Mouse (Mus musculus): Measurements from ENCODE around the gene Slc7a6os. TPM values are rescaled to one million over a fixed set of nuclear protein-coding genes. Genes with fewer than 3 reads are reported as not detected.
A peak's percentile ranks its signal among the peaks of the same experiment; 100 is the strongest.

The Slc7a6os gene
- polyA plus RNA-seq, 1 experiment from 2014 or later = 33.1 TPM

- Histone ChIP-seq H3K27me3 (ENCODE audit: control insufficient read depth, insufficient read depth, low read depth, low read length) (no peaks in the 10 kb centered on the region), H3K4me2 (ENCODE audit: low read length) (peak overlapping the region; percentile 67), H3K36me3 (ENCODE audit: control insufficient read depth, insufficient read depth, low read length) (no peaks in the 10 kb centered on the region), H3K4me3 (ENCODE audit: low read depth, low read length) (peak overlapping the region; percentile 79), H3K9me3 (replicated peaks; ENCODE audit: control insufficient read depth, low read length, poor library complexity, severe bottlenecking) (no peaks in the 10 kb centered on the region), H3K4me1 (ENCODE audit: control insufficient read depth, insufficient read depth, low read length) (peaks cover 12% of the 10 kb centered on the region), H3K27ac (ENCODE audit: low read length) (peak overlapping the region; percentile 94), H3K9ac (ENCODE audit: low read depth, low read length) (peak overlapping the region; percentile 71)
- ATAC-seq = peak; percentile 80
- WGBS = 2% methylated on average over 50 of the region's 54 CpGs
Measured at GRCm38 (mm10) chr8:106169017-106169933, 41.5 kb downstream of the Slc7a6os start.

- peak within 1 kb of the TSS; percentile 79 for H3K4me3 ChIP-seq (ENCODE audit: low read depth, low read length)
- no peaks in the 10 kb centered on the region for H3K27me3 ChIP-seq (ENCODE audit: control insufficient read depth, insufficient read depth, low read depth, low read length)
- ATAC-seq = peak; percentile 91
- peak within 1 kb of the TSS; percentile 71 for H3K9ac ChIP-seq (ENCODE audit: low read depth, low read length)
- under 1% methylated on average over 54 of the region's 59 CpGs for WGBS
- no peaks in the 10 kb centered on the region for H3K9me3 ChIP-seq (replicated peaks; ENCODE audit: control insufficient read depth, low read length, poor library complexity, severe bottlenecking)
- peak within 1 kb of the TSS; percentile 94 for H3K27ac ChIP-seq (ENCODE audit: low read length)
- H3K4me1 ChIP-seq (ENCODE audit: control insufficient read depth, insufficient read depth, low read length) = peaks cover 12% of the 10 kb centered on the region
- peaks cover 5% of the 10 kb centered on the region; the same call in 1 of the 2 replicates for H3K36me3 ChIP-seq (ENCODE audit: control insufficient read depth, insufficient read depth, low read length)
- H3K4me2 ChIP-seq (ENCODE audit: low read length) = peak within 1 kb of the TSS; percentile 67
Measured at GRCm38 (mm10) chr8:106168356-106169016, 42.2 kb downstream of the Slc7a6os start, which contains the start of gene Slc7a6. Gene Slc7a6 (plus strand): TSS chr8:106168857.

GRCm38 (mm10) chr8:106165460-106165859, 45.3 kb downstream of the Slc7a6os start:
- peaks cover 24% of the 10 kb centered on the region for H3K36me3 ChIP-seq (ENCODE audit: control insufficient read depth, insufficient read depth, low read length)
- ATAC-seq = no peak
- no peak overlapping the region for H3K4me3 ChIP-seq (ENCODE audit: low read depth, low read length)
- no peak overlapping the region for H3K9ac ChIP-seq (ENCODE audit: low read depth, low read length)
- H3K27ac ChIP-seq (ENCODE audit: low read length) = no peak overlapping the region
- peaks cover 12% of the 10 kb centered on the region for H3K4me1 ChIP-seq (ENCODE audit: control insufficient read depth, insufficient read depth, low read length)
- H3K9me3 ChIP-seq (replicated peaks; ENCODE audit: control insufficient read depth, low read length, poor library complexity, severe bottlenecking) = no peaks in the 10 kb centered on the region
- no peak overlapping the region for H3K4me2 ChIP-seq (ENCODE audit: low read length)
- H3K27me3 ChIP-seq (ENCODE audit: control insufficient read depth, insufficient read depth, low read depth, low read length) = no peaks in the 10 kb centered on the region
- WGBS = 49% methylated on average over 4 of the region's 4 CpGs

GRCm38 (mm10) chr8:106163251-106163650, 47.5 kb downstream of the Slc7a6os start:
- Histone ChIP-seq H3K4me3 (ENCODE audit: low read depth, low read length) (no peak overlapping the region), H3K27ac (ENCODE audit: low read length) (no peak overlapping the region), H3K36me3 (ENCODE audit: control insufficient read depth, insufficient read depth, low read length) (peaks cover 28% of the 10 kb centered on the region), H3K4me1 (ENCODE audit: control insufficient read depth, insufficient read depth, low read length) (peaks cover 7% of the 10 kb centered on the region), H3K9me3 (replicated peaks; ENCODE audit: control insufficient read depth, low read length, poor library complexity, severe bottlenecking) (no peaks in the 10 kb centered on the region), H3K27me3 (ENCODE audit: control insufficient read depth, insufficient read depth, low read depth, low read length) (no peaks in the 10 kb centered on the region), H3K9ac (ENCODE audit: low read depth, low read length) (no peak overlapping the region), H3K4me2 (ENCODE audit: low read length) (no peak overlapping the region)
- 93% methylated on average over 9 of the region's 9 CpGs for WGBS
- ATAC-seq = no peak

GRCm38 (mm10) chr8:106159876-106160275, 50.9 kb downstream of the Slc7a6os start:
- Histone ChIP-seq H3K4me2 (ENCODE audit: low read length) (no peak overlapping the region), H3K9me3 (replicated peaks; ENCODE audit: control insufficient read depth, low read length, poor library complexity, severe bottlenecking) (no peaks in the 10 kb centered on the region), H3K4me3 (ENCODE audit: low read depth, low read length) (no peak overlapping the region), H3K27ac (ENCODE audit: low read length) (no peak overlapping the region), H3K36me3 (ENCODE audit: control insufficient read depth, insufficient read depth, low read length) (peaks cover 29% of the 10 kb centered on the region), H3K4me1 (ENCODE audit: control insufficient read depth, insufficient read depth, low read length) (no peaks in the 10 kb centered on the region), H3K9ac (ENCODE audit: low read depth, low read length) (no peak overlapping the region), H3K27me3 (ENCODE audit: control insufficient read depth, insufficient read depth, low read depth, low read length) (no peaks in the 10 kb centered on the region)
- no peak for ATAC-seq
- 93% methylated on average over 6 of the region's 6 CpGs for WGBS

GRCm38 (mm10) chr8:106158381-106158780, 52.4 kb downstream of the Slc7a6os start:
- no peaks in the 10 kb centered on the region for H3K9me3 ChIP-seq (replicated peaks; ENCODE audit: control insufficient read depth, low read length, poor library complexity, severe bottlenecking)
- H3K27me3 ChIP-seq (ENCODE audit: control insufficient read depth, insufficient read depth, low read depth, low read length) = no peaks in the 10 kb centered on the region
- H3K4me1 ChIP-seq (ENCODE audit: control insufficient read depth, insufficient read depth, low read length) = no peaks in the 10 kb centered on the region
- ATAC-seq = no peak
- no peak overlapping the region for H3K27ac ChIP-seq (ENCODE audit: low read length)
- H3K36me3 ChIP-seq (ENCODE audit: control insufficient read depth, insufficient read depth, low read length) = peaks cover 23% of the 10 kb centered on the region
- 91% methylated on average over 10 of the region's 10 CpGs for WGBS
- no peak overlapping the region for H3K9ac ChIP-seq (ENCODE audit: low read depth, low read length)
- H3K4me3 ChIP-seq (ENCODE audit: low read depth, low read length) = no peak overlapping the region
- no peak overlapping the region for H3K4me2 ChIP-seq (ENCODE audit: low read length)

- Histone ChIP-seq H3K4me3 (ENCODE audit: low read depth, low read length) (no peak overlapping the region), H3K27ac (ENCODE audit: low read length) (no peak overlapping the region), H3K9me3 (replicated peaks; ENCODE audit: control insufficient read depth, low read length, poor library complexity, severe bottlenecking) (no peaks in the 10 kb centered on the region), H3K4me1 (ENCODE audit: control insufficient read depth, insufficient read depth, low read length) (no peaks in the 10 kb centered on the region), H3K36me3 (ENCODE audit: control insufficient read depth, insufficient read depth, low read length) (peaks cover 19% of the 10 kb centered on the region), H3K9ac (ENCODE audit: low read depth, low read length) (no peak overlapping the region), H3K4me2 (ENCODE audit: low read length) (no peak overlapping the region), H3K27me3 (ENCODE audit: control insufficient read depth, insufficient read depth, low read depth, low read length) (no peaks in the 10 kb centered on the region)
- WGBS = 100% methylated on average over 1 of the region's 1 CpGs
- ATAC-seq = no peak
Measured at GRCm38 (mm10) chr8:106157419-106157818, 53.3 kb downstream of the Slc7a6os start.

GRCm38 (mm10) chr8:106152876-106153275, 57.9 kb downstream of the Slc7a6os start:
- H3K4me2 ChIP-seq (ENCODE audit: low read length) = no peak overlapping the region
- H3K36me3 ChIP-seq (ENCODE audit: control insufficient read depth, insufficient read depth, low read length) = no peaks in the 10 kb centered on the region
- no peak overlapping the region for H3K9ac ChIP-seq (ENCODE audit: low read depth, low read length)
- no peaks in the 10 kb centered on the region for H3K9me3 ChIP-seq (replicated peaks; ENCODE audit: control insufficient read depth, low read length, poor library complexity, severe bottlenecking)
- no peak for ATAC-seq
- peaks cover 19% of the 10 kb centered on the region for H3K4me1 ChIP-seq (ENCODE audit: control insufficient read depth, insufficient read depth, low read length)
- H3K27me3 ChIP-seq (ENCODE audit: control insufficient read depth, insufficient read depth, low read depth, low read length) = no peaks in the 10 kb centered on the region
- H3K4me3 ChIP-seq (ENCODE audit: low read depth, low read length) = no peak overlapping the region
- 85% methylated on average over 4 of the region's 4 CpGs for WGBS
- H3K27ac ChIP-seq (ENCODE audit: low read length) = no peak overlapping the region

- peak overlapping the region; percentile 87 for H3K4me3 ChIP-seq (ENCODE audit: low read depth, low read length)
- no peak overlapping the region for H3K27ac ChIP-seq (ENCODE audit: low read length)
- peak overlapping the region; percentile 86 for H3K4me2 ChIP-seq (ENCODE audit: low read length)
- H3K4me1 ChIP-seq (ENCODE audit: control insufficient read depth, insufficient read depth, low read length) = peaks cover 19% of the 10 kb centered on the region
- H3K9ac ChIP-seq (ENCODE audit: low read depth, low read length) = peak overlapping the region; percentile 89
- 90% methylated on average over 9 of the region's 9 CpGs for WGBS
- H3K9me3 ChIP-seq (replicated peaks; ENCODE audit: control insufficient read depth, low read length, poor library complexity, severe bottlenecking) = no peaks in the 10 kb centered on the region
- no peaks in the 10 kb centered on the region for H3K27me3 ChIP-seq (ENCODE audit: control insufficient read depth, insufficient read depth, low read depth, low read length)
- ATAC-seq = peak; percentile 36; the same call in 1 of the 2 replicates
- no peaks in the 10 kb centered on the region for H3K36me3 ChIP-seq (ENCODE audit: control insufficient read depth, insufficient read depth, low read length)
Measured at GRCm38 (mm10) chr8:106151041-106151440, 59.7 kb downstream of the Slc7a6os start.
